Mouse (Mus musculus) midbrain, postnatal 0 days (tissue): ENCODE data around the gene Cux1. TPM values are rescaled to one million over a fixed set of nuclear protein-coding genes. Genes with fewer than 3 reads are reported as not detected.

ENCODE experiments used
- ATAC-seq: fragments of 200-750 bp; cut with Nextera tagmentation; 2 replicates; pipeline ENCODE4 v1.8.0; 2017; ENCODE audit warnings: moderate number of reproducible peaks, mild to moderate bottlenecking, moderate TSS enrichment, moderate library complexity; ENCODE audit not compliant: low FRiP score
- DNase-seq: peaks from one replicate; pipeline ENCODE4 v3.0.0-alpha.2; 2015; ENCODE audit warnings: low spot score
- H3K27ac ChIP-seq: fragments of 300-500 bp; sonication (generic); 2 replicates; pipeline ENCODE4 v1.5.1; 2014; ENCODE audit warnings: low read depth, mild to moderate bottlenecking, low read length, mixed read lengths
- H3K27me3 ChIP-seq: fragments of 300-500 bp; sonication (generic); 2 replicates; pipeline ENCODE4 v1.6.1; 2014; ENCODE audit warnings: low read length, control low read depth, mixed read lengths; ENCODE audit not compliant: insufficient read depth
- H3K36me3 ChIP-seq: fragments of 300-500 bp; sonication (generic); 2 replicates; pipeline ENCODE4 v1.6.1; 2014; ENCODE audit warnings: low read length, control low read depth, mixed read lengths; ENCODE audit not compliant: insufficient read depth
- H3K4me1 ChIP-seq: fragments of 300-500 bp; sonication (generic); 2 replicates; pipeline ENCODE4 v1.6.1; 2014; ENCODE audit warnings: mild to moderate bottlenecking, control low read depth, antibody characterized with exemption, low read length, mixed read lengths; ENCODE audit not compliant: insufficient read depth
- H3K4me2 ChIP-seq: fragments of 300-500 bp; sonication (generic); 2 replicates; pipeline ENCODE4 v1.6.1; 2014; ENCODE audit warnings: low read depth, mild to moderate bottlenecking, low read length, mixed read lengths; ENCODE audit not compliant: poor library complexity, severe bottlenecking
- H3K4me3 ChIP-seq: fragments of 300-500 bp; sonication (generic); 2 replicates; pipeline ENCODE4 v1.5.1; 2014; ENCODE audit warnings: low read depth, mild to moderate bottlenecking, low read length, moderate library complexity
- H3K9ac ChIP-seq: fragments of 300-500 bp; sonication (generic); replicated peaks from 2 replicates; pipeline ENCODE4 v1.6.1; 2014; ENCODE audit warnings: mild to moderate bottlenecking, low read length, moderate library complexity, mixed read lengths; ENCODE audit not compliant: poor library complexity, severe bottlenecking
- H3K9me3 ChIP-seq: fragments of 300-500 bp; sonication (generic); 2 replicates; pipeline ENCODE4 v1.6.1; 2016; ENCODE audit warnings: low read length, control low read depth
- CTCF ChIP-seq: IDR thresholded peaks from 2 replicates; pipeline ENCODE4 v1.5.1; 2016; ENCODE audit warnings: antibody characterized with exemption, mild to moderate bottlenecking
- WGBS: fragments of 180-500 bp; shearing (Covaris S2); extraction: QIAGEN DNeasy Blood & Tissue Kit; methylation state at CpG from one replicate; pipeline ENCODE4 v1.1.7; 2014; 5-methylcytosine and 5-hydroxymethylcytosine counted together
- polyA plus RNA-seq: library from polyadenylated mRNA; unstranded; fragments of >200 nt; fragmentation: Nextera tagmentation; extraction: Ambion mirVana; gene quantifications from 2 replicates; pipeline ENCODE4 v1.2.1, GENCODE M21; 2015
- total RNA-seq: library from RNA; depleted of rRNA; stranded (reverse); fragments of >200 nt; gene quantifications from 2 replicates; pipeline ENCODE4 v1.2.3, GENCODE M21; 2014

Cux1 gene
- total and polyA plus RNA-seq, 2 experiments from 2014 or later: 97.9 to 133 TPM

- Histone ChIP-seq H3K4me2 (peak overlapping the region; percentile 15; the same call in 1 of the 2 replicates), H3K27ac (no peak overlapping the region), H3K4me1 (no peaks in the 10 kb centered on the region), H3K9me3 (no peaks in the 10 kb centered on the region), H3K27me3 (no peaks in the 10 kb centered on the region), H3K9ac (no peak overlapping the region), H3K4me3 (no peak overlapping the region), H3K36me3 (peaks cover 2% of the 10 kb centered on the region; the same call in 1 of the 2 replicates)
- DNase-seq: peak; percentile 56
- WGBS: 12% methylated on average over 8 of the region's 8 CpGs
- TF ChIP-seq CTCF: no peak
- no peak for ATAC-seq
Observed at GRCm38 (mm10) chr5:136353114-136353513, 214.2 kb downstream of the Cux1 start.

GRCm38 (mm10) chr5:136343156-136343890 is 224.0 kb downstream of the Cux1 start:
- WGBS: 93% methylated on average over 15 of the region's 15 CpGs

GRCm38 (mm10) chr5:136336798-136337527 is 230.3 kb downstream of the Cux1 start:
- DNase-seq (no peak), ATAC-seq (no peak)
- H3K4me3 ChIP-seq: no peak overlapping the region
- no peak for TF ChIP-seq CTCF
- no peaks in the 10 kb centered on the region for H3K4me1 ChIP-seq
- H3K4me2 ChIP-seq: no peak overlapping the region
- H3K27me3 ChIP-seq: no peaks in the 10 kb centered on the region
- H3K36me3 ChIP-seq: peaks cover 29% of the 10 kb centered on the region
- no peaks in the 10 kb centered on the region for H3K9me3 ChIP-seq
- H3K27ac ChIP-seq: no peak overlapping the region
- no peak overlapping the region for H3K9ac ChIP-seq
- 89% methylated on average over 4 of the region's 4 CpGs for WGBS

More at GRCm38 (mm10) chr5:136343156-136343890, 224.0 kb downstream of the Cux1 start:
- Histone ChIP-seq H3K27me3 (no peaks in the 10 kb centered on the region), H3K36me3 (peaks cover 18% of the 10 kb centered on the region), H3K4me1 (no peaks in the 10 kb centered on the region), H3K4me2 (no peak overlapping the region), H3K9ac (no peak overlapping the region), H3K27ac (no peak overlapping the region), H3K9me3 (no peaks in the 10 kb centered on the region), H3K4me3 (no peak overlapping the region)
- TF ChIP-seq CTCF: no peak
- DNase-seq (no peak), ATAC-seq (no peak)

- no peak for ATAC-seq
- H3K36me3 ChIP-seq: peaks cover 29% of the 10 kb centered on the region
- H3K4me3 ChIP-seq: no peak overlapping the region
- TF ChIP-seq CTCF: no peak
- no peaks in the 10 kb centered on the region for H3K4me1 ChIP-seq
- 97% methylated on average over 4 of the region's 4 CpGs for WGBS
- no peak overlapping the region for H3K9ac ChIP-seq
- no peak overlapping the region for H3K4me2 ChIP-seq
- H3K9me3 ChIP-seq: no peaks in the 10 kb centered on the region
- no peaks in the 10 kb centered on the region for H3K27me3 ChIP-seq
- no peak for DNase-seq
- H3K27ac ChIP-seq: no peak overlapping the region
Observed at GRCm38 (mm10) chr5:136335681-136336080, 231.6 kb downstream of the Cux1 start.

GRCm38 (mm10) chr5:136334780-136335179 is 232.5 kb downstream of the Cux1 start:
- H3K4me3 ChIP-seq: no peak overlapping the region
- 87% methylated on average over 4 of the region's 4 CpGs for WGBS
- no peaks in the 10 kb centered on the region for H3K9me3 ChIP-seq
- H3K36me3 ChIP-seq: peaks cover 26% of the 10 kb centered on the region
- no peaks in the 10 kb centered on the region for H3K4me1 ChIP-seq
- ATAC-seq (no peak), DNase-seq (no peak)
- TF ChIP-seq CTCF: no peak
- no peak overlapping the region for H3K4me2 ChIP-seq
- H3K27ac ChIP-seq: no peak overlapping the region
- no peak overlapping the region for H3K9ac ChIP-seq
- H3K27me3 ChIP-seq: no peaks in the 10 kb centered on the region

- Histone ChIP-seq H3K27me3 (no peaks in the 10 kb centered on the region), H3K9me3 (no peaks in the 10 kb centered on the region), H3K4me3 (no peak overlapping the region), H3K36me3 (peaks cover 22% of the 10 kb centered on the region; the same call in 1 of the 2 replicates), H3K4me1 (no peaks in the 10 kb centered on the region), H3K27ac (no peak overlapping the region), H3K9ac (no peak overlapping the region), H3K4me2 (no peak overlapping the region)
- ATAC-seq (no peak), DNase-seq (no peak)
- TF ChIP-seq CTCF: no peak
- 88% methylated on average over 1 of the region's 1 CpGs for WGBS
Observed at GRCm38 (mm10) chr5:136334051-136334450, 233.2 kb downstream of the Cux1 start.
